Mouse (Mus musculus) macrophage (primary cell): ENCODE data around the gene Nxn. TPM values are rescaled to one million over a fixed set of nuclear protein-coding genes. Genes with fewer than 3 reads are reported as not detected.

Experiments
- H3K27ac ChIP-seq: fragments of 350-480 bp; formaldehyde crosslinking; 2 replicates; pipeline ENCODE4 v1.9.0; 2021
- H3K36me3 ChIP-seq: fragments of 350-480 bp; formaldehyde crosslinking; 2 replicates; pipeline ENCODE4 v1.9.0; 2021; ENCODE audit errors: inconsistent target
- H3K4me3 ChIP-seq: fragments of 350-480 bp; formaldehyde crosslinking; 2 replicates; pipeline ENCODE4 v1.9.0; 2021; ENCODE audit errors: inconsistent target
- H3K79me2 ChIP-seq: fragments of 350-480 bp; formaldehyde crosslinking; 2 replicates; pipeline ENCODE4 v1.9.0; 2021; ENCODE audit errors: inconsistent target
- WGBS: methylation state at CpG from one replicate; pipeline ENCODE4 v1.1.7; 2026; ENCODE audit warnings: inconsistent platforms; ENCODE audit not compliant: missing documents; 5-methylcytosine and 5-hydroxymethylcytosine counted together
- polyA plus RNA-seq: library from polyadenylated mRNA; stranded (reverse); fragments of 250-400 nt; gene quantifications from 3 replicates; pipeline ENCODE4 v1.2.4, GENCODE M21; 2018; ENCODE audit warnings: inconsistent platforms

The Nxn gene
- polyA plus RNA-seq, 1 experiment from 2014 or later: 0.37 TPM

GRCm38 (mm10) chr11:76341163-76341562 is 57.8 kb downstream of the Nxn start:
- WGBS: 96% methylated on average over 14 of the region's 14 CpGs
- Histone ChIP-seq H3K4me3 (no peak overlapping the region), H3K27ac (no peak overlapping the region), H3K79me2 (no peaks in the 10 kb centered on the region), H3K36me3 (no peaks in the 10 kb centered on the region)

- H3K36me3 ChIP-seq: no peaks in the 10 kb centered on the region
- WGBS: 90% methylated on average over 5 of the region's 5 CpGs
- no peaks in the 10 kb centered on the region for H3K79me2 ChIP-seq
- H3K27ac ChIP-seq: no peak overlapping the region
- no peak overlapping the region for H3K4me3 ChIP-seq
Measured at GRCm38 (mm10) chr11:76339830-76340229, 59.1 kb downstream of the Nxn start.

- Histone ChIP-seq H3K36me3 (no peaks in the 10 kb centered on the region), H3K4me3 (no peak overlapping the region), H3K27ac (no peak overlapping the region), H3K79me2 (no peaks in the 10 kb centered on the region)
- 96% methylated on average over 11 of the region's 11 CpGs for WGBS
Measured at GRCm38 (mm10) chr11:76339141-76339540, 59.8 kb downstream of the Nxn start.

- no peak overlapping the region for H3K27ac ChIP-seq
- H3K36me3 ChIP-seq: no peaks in the 10 kb centered on the region
- no peak overlapping the region for H3K4me3 ChIP-seq
- no peaks in the 10 kb centered on the region for H3K79me2 ChIP-seq
- 97% methylated on average over 8 of the region's 8 CpGs for WGBS
Measured at GRCm38 (mm10) chr11:76338656-76339055, 60.3 kb downstream of the Nxn start.

GRCm38 (mm10) chr11:76337764-76338163 is 61.2 kb downstream of the Nxn start:
- Histone ChIP-seq H3K79me2 (no peaks in the 10 kb centered on the region), H3K4me3 (no peak overlapping the region), H3K27ac (no peak overlapping the region), H3K36me3 (no peaks in the 10 kb centered on the region)
- WGBS: 24% methylated on average over 7 of the region's 7 CpGs

GRCm38 (mm10) chr11:76337236-76337635 is 61.7 kb downstream of the Nxn start:
- no peaks in the 10 kb centered on the region for H3K79me2 ChIP-seq
- 91% methylated on average over 9 of the region's 9 CpGs for WGBS

GRCm38 (mm10) chr11:76336224-76336623 is 62.7 kb downstream of the Nxn start:
- H3K36me3 ChIP-seq: no peaks in the 10 kb centered on the region
- H3K79me2 ChIP-seq: no peaks in the 10 kb centered on the region

More at GRCm38 (mm10) chr11:76337236-76337635, 61.7 kb downstream of the Nxn start:
- Histone ChIP-seq H3K36me3 (no peaks in the 10 kb centered on the region), H3K4me3 (no peak overlapping the region), H3K27ac (no peak overlapping the region)

GRCm38 (mm10) chr11:76334966-76335365 is 64.0 kb downstream of the Nxn start:
- H3K27ac ChIP-seq: no peak overlapping the region
- no peaks in the 10 kb centered on the region for H3K79me2 ChIP-seq
- WGBS: 91% methylated on average over 10 of the region's 10 CpGs
- H3K4me3 ChIP-seq: no peak overlapping the region
- H3K36me3 ChIP-seq: no peaks in the 10 kb centered on the region

More at GRCm38 (mm10) chr11:76336224-76336623, 62.7 kb downstream of the Nxn start:
- H3K27ac ChIP-seq: no peak overlapping the region
- no peak overlapping the region for H3K4me3 ChIP-seq

GRCm38 (mm10) chr11:76332240-76332639 is 66.7 kb downstream of the Nxn start:
- H3K4me3 ChIP-seq: no peak overlapping the region
- H3K79me2 ChIP-seq: no peaks in the 10 kb centered on the region
- H3K27ac ChIP-seq: no peak overlapping the region
- 80% methylated on average over 5 of the region's 5 CpGs for WGBS
- no peaks in the 10 kb centered on the region for H3K36me3 ChIP-seq

GRCm38 (mm10) chr11:76328522-76329290 is 70.2 kb downstream of the Nxn start:
- Histone ChIP-seq H3K4me3 (no peak overlapping the region), H3K36me3 (no peaks in the 10 kb centered on the region), H3K79me2 (no peaks in the 10 kb centered on the region), H3K27ac (no peak overlapping the region)
- 40% methylated on average over 2 of the region's 2 CpGs for WGBS

- H3K27ac ChIP-seq: no peak overlapping the region
- no peaks in the 10 kb centered on the region for H3K36me3 ChIP-seq
- no peaks in the 10 kb centered on the region for H3K79me2 ChIP-seq
- H3K4me3 ChIP-seq: no peak overlapping the region
- 14% methylated on average over 11 of the region's 11 CpGs for WGBS
Measured at GRCm38 (mm10) chr11:76328084-76328483, 70.9 kb downstream of the Nxn start.

- H3K27ac ChIP-seq: no peak overlapping the region
- H3K4me3 ChIP-seq: no peak overlapping the region
- no peaks in the 10 kb centered on the region for H3K36me3 ChIP-seq
- 88% methylated on average over 6 of the region's 6 CpGs for WGBS
- no peaks in the 10 kb centered on the region for H3K79me2 ChIP-seq
Measured at GRCm38 (mm10) chr11:76326672-76327071, 72.3 kb downstream of the Nxn start.

- no peaks in the 10 kb centered on the region for H3K79me2 ChIP-seq
- WGBS: 100% methylated on average over 2 of the region's 2 CpGs
- no peak overlapping the region for H3K4me3 ChIP-seq
- H3K36me3 ChIP-seq: no peaks in the 10 kb centered on the region
- H3K27ac ChIP-seq: no peak overlapping the region
Measured at GRCm38 (mm10) chr11:76326051-76326450, 72.9 kb downstream of the Nxn start.

- WGBS: 96% methylated on average over 9 of the region's 9 CpGs
- Histone ChIP-seq H3K36me3 (no peaks in the 10 kb centered on the region), H3K79me2 (no peaks in the 10 kb centered on the region), H3K4me3 (no peak overlapping the region), H3K27ac (no peak overlapping the region)
Measured at GRCm38 (mm10) chr11:76324801-76325200, 74.1 kb downstream of the Nxn start.

GRCm38 (mm10) chr11:76324207-76324606 is 74.7 kb downstream of the Nxn start:
- no peak overlapping the region for H3K27ac ChIP-seq
- 96% methylated on average over 9 of the region's 9 CpGs for WGBS
- H3K4me3 ChIP-seq: no peak overlapping the region
- no peaks in the 10 kb centered on the region for H3K79me2 ChIP-seq
- no peaks in the 10 kb centered on the region for H3K36me3 ChIP-seq

- Histone ChIP-seq H3K27ac (no peak overlapping the region), H3K4me3 (no peak overlapping the region), H3K36me3 (no peaks in the 10 kb centered on the region), H3K79me2 (no peaks in the 10 kb centered on the region)
- 93% methylated on average over 4 of the region's 5 CpGs for WGBS
Measured at GRCm38 (mm10) chr11:76322939-76323338, 76.0 kb downstream of the Nxn start.
